Mouse (Mus musculus) heart, adult 10 weeks (tissue): ENCODE measurements around the gene Mettl6. TPM values are rescaled to one million over a fixed set of nuclear protein-coding genes. Genes with fewer than 3 reads are reported as not detected.

Experiments
- polyA plus RNA-seq: library from polyadenylated mRNA; stranded (reverse); fragments of 350-450 nt; fragmentation: Illumina TruSeq; extraction: RNeasy Lipid Tissue Mini Kit (QIAGEN cat#74804); gene quantifications from one replicate; pipeline ENCODE4 v1.2.3, GENCODE M21; 2014; ENCODE audit warnings: low read depth, low replicate concordance

The Mettl6 gene
- 13.5 TPM for polyA plus RNA-seq

DNA sequence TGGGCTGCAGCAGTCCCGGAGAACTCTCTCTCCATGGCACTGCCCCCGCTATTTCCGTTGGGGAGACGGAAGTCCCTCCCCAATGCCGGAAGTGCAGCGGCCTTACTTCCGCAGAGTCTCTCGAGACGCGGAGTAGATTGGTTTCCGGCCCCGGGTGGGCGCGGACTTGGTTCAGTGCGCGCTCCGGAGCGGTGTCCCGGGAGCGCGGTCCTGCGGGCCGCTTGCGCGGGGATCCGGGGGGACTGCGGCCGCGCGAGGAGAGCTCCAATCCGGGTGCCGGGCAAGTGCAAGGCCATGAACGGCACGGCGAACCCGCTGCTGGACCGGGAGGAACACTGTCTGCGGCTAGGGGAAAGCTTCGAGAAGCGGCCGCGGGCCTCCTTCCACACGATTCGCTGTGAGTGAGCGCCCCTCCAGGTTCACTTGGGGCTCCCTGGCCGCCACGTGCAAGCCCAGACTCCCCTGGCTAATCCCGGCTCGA, at the start of gene Mettl6:
Gene Mettl6 (minus strand): TSS at position 66 of the 481 bp plus-strand sequence.

DNA sequence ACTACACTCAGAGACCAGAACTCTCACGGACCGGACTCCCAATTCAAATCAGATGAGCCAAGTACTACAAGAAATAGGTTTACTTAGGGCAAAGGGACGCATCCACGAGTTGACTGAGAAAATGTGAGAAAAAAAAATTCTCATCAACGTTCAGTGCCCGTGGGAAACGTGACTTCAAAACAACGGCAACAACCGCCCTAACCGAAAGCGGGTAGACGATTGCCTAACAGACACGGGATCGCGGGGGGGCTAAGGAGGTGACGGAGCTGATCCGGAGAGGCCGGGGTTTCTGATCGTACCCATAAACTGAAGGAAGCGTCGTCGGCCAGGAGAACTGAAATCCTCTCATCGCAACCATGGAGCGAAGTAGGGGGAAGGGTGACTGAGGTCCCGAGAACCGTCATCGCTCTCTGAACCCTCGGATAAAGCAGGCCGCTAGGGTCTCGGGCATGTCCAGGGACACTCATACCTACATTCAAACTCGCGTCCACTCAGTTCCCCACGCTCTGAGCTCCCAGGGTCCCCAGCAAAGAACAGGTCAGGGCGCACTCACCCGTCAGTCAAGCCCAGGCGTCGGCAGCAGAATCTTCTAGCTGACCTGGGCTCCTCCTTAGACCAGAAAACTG, 378 bp downstream of the Mettl6 start, which contains the start of gene Eaf1:
Gene Eaf1 (plus strand): TSS at position 51 of the 626 bp plus-strand sequence.

DNA sequence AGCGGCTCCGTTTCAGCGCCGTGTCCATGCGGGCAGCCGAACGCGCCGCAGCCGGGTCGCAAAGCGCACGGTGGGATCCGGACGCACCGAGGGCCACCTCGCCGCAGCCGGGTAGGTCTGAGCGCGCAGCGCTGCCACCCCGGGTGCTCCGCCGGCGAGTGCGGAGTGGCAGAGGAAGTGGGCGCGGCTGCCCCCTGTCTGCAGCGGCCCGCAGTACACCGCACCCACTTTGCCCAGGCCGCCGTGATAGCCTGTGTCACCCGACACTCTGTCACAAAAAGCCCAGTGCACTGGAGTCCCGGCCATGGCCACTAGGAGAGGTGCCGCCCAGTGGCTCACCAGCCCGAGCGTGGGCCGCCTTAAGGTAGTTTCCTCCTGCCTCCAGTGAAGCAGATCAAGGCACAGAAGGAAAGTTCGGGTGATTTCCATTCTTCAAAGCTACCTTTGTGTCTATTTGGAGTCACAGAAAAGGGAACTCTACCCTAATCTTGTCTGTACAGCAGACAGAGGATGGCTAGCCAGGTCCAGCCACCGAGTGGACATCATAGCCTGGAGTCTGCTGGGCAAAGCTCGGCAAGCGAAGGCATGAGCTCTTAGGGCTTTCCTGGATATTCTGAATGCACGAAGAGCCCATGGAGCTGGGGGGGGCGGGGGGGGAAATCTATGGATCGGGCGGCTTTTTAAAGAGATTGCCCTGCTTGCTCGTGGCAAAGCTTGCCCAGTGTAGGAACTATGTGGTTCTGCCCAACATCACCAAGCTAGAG, 58.7 kb downstream of the Mettl6 start, which contains the start of gene Sh3bp5:
Gene Sh3bp5 (minus strand): TSS at position 149 of the 764 bp plus-strand sequence.

Other genes starting within 250 kb of the Mettl6 start
- gene Phf7, start 243.7 kb downstream of the Mettl6 start, polyA plus RNA-seq = 6.3 TPM
- 39.4 TPM for gene Bap1, start 243.6 kb downstream of the Mettl6 start, polyA plus RNA-seq
- gene Dnah1, start 171.1 kb downstream of the Mettl6 start, polyA plus RNA-seq = not detected
- 36.2 TPM for gene Capn7, start 158.4 kb downstream of the Mettl6 start, polyA plus RNA-seq
- gene Sh3bp5, start 59.0 kb downstream of the Mettl6 start, polyA plus RNA-seq = 58.3 TPM
- 13.0 TPM for gene Eaf1, start 641 bp downstream of the Mettl6 start, polyA plus RNA-seq
- gene Colq, start 96.3 kb upstream of the Mettl6 start, polyA plus RNA-seq = 9.2 TPM
- not detected for gene Gm49387, start 145.8 kb upstream of the Mettl6 start, polyA plus RNA-seq
- gene Btd, start 146.0 kb upstream of the Mettl6 start, polyA plus RNA-seq = 14.1 TPM
- 20.5 TPM for gene Hacl1, start 146.2 kb upstream of the Mettl6 start, polyA plus RNA-seq